Mouse (Mus musculus): ENCODE measurements at regions not wholly inside any gene's neighbourhood (a gene's known extent, or its start where the extent isn't known, plus 50 kb on each side); places are given as distances from the start of the nearest gene placed in this dataset.

DNA sequence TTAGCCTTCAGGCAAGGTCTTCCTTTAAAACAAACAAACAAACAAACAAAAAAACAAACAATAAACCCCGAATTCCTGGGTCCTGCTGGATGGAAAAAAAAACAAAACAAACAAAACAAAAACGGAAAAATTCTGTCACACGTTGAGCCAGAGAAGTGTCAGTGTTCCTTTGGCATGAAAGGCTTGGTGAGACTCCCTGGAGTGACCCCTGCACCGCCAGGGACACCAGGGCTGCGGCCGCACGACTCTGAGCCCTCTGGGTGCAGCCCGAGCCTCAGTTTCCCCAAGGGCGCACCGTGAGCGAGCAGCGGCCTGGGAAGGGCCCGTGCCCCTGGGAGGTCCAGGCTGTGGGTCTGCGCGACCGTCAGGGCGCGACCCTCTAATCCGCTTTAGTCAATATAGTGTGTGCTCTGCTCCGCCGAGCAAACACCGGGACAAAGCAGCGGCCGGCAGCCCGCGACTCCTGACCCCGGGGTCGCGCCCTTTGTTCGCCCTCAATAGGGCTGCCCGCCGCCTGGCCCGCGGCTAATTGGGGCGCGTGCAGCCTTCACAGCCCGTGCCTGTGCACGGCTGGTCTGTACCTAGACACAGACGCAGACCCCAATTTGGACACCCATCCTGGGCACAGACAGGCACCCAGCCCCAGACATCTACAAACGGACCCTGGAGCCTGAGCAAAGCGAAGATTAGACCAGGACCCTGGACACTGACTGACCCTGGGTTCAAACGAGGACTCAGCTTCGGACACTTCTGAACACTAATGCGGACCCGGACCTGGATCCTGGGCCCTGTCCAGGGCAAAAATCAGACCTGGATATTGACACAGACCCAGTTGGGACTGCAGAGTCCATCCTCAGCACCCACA lies 74.0 kb upstream of the Ppara start:
- DNase-seq (ENCODE audit: low spot score in 2 of 2), result no peak

DNA sequence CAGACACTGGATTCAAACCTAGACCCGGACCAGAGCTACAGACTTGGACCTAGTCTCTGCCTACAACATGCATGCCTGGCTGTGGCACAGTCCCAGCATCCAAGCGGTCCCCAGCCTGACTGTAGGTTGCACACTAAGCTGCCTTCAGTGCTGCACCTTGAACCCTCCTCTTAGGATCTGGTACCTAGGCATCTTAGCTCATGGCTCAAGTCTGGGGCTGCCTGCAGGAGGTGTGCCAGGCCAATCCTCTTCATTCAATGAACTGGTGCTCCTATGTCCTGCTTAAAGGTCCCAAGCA lies 73.4 kb upstream of the Ppara start:
- DNase-seq (ENCODE audit: low spot score in 2 of 2), result peak in 1 of 2 experiments; percentile 18

GRCm38 (mm10) chr15:85661771-85662170 lies 73.0 kb upstream of the Ppara start:
- DNase-seq (ENCODE audit: low spot score in 2 of 2), result peak in 1 of 2 experiments; percentile 18

DNA sequence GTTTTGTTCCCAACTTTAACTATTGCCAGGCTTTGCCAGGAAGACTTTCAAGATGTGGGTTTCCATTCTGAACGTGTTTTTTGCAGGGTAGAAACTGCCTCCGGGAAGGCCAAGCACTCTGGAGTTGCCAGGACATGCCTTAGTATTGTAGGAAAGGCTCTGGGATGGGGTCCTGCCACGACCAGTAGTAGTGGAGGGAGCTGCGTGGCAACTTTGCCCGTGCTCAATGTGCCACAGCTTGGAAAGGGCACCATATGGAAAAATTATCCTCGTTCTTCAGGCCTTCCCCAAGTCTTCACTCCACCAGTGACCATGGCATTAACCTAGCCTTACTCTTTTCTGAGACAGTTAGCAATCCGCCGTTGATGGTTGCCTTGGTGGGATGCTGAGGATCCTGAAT lies 72.5 kb upstream of the Ppara start:
- peak in 1 of 2 experiments; percentile 18 for DNase-seq (ENCODE audit: low spot score in 2 of 2)

DNA sequence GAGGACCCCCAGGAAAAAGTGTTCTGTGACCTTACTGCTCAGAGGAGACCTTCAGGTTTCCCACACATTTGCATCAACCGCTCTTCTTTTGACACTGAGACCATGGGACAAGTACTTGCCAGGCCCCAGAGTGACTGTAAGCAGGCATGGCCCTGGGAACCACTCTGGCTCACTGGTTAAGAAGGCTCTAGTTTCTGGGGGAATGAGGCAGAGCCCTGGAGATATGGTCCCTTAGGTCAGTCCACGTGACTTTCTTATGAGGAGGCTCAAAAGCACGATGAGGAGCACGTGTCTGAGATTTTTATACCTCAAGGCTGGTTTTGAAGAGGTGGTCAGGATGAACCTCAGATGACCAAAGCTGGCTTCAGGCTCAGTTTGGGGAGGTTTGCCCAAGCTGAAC lies 72.1 kb upstream of the Ppara start:
- DNase-seq (ENCODE audit: low spot score in 2 of 2), result peak in 1 of 2 experiments; percentile 22

DNA sequence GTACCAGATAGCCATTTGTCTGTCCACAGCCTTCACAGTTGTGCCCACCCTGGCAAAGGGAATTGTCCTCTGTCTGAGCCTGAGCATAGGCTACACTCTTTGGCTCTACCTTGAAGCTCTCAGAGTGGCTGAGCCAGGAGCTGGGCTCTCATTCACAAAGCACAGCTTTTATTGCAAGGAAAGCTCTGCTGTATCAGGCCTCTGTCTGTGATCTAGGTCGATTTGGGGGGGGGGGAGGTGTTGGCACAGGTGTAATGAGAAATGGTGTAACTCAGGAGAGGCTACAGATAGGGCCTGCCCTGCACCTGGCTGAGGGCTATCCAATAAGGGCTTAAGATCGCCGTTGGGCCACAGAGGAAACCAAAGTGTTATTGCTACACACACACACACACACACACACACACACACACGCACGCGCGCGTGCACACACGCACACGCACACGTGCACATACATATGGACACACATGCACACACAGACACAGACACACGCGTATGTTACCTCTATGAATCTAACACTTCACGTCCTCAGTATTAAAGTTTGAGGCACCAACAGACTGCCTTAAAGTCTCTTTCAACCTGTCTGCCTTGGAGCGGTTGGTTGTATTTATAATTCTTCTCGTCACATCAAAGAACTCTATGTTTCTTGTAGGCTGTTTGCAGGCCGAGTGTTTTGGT lies 70.9 kb upstream of the Ppara start:
- no peak for DNase-seq (ENCODE audit: low spot score in 2 of 2)

- DNase-seq (ENCODE audit: low spot score in 2 of 2), result peak in 1 of 2 experiments; percentile 36
These were observed 70.4 kb upstream of the Ppara start for GRCm38 (mm10) chr15:85664432-85664828.

- peak in 1 of 2 experiments; percentile 37 for DNase-seq (ENCODE audit: low spot score in 2 of 2)
These were observed 69.5 kb upstream of the Ppara start for GRCm38 (mm10) chr15:85665181-85665821.

DNA sequence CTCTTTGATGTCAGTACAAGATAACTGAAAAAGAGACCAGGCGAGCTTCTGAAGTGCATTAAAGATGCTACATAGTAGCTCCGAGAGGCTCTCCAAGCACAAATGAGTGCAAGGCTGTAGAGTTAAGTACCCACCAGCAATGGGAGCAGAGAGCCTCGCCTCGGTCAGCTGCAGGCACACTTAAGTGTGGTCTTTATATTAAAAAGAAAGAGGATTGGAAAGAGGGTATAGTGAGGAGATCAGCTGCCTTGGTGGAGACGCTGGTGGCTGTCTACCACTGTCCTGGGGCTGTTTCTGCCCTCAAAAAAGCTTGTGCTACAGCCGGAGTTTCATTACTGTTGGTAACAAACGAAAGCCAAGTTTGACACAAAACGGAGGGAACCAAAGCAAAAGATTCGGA lies 68.3 kb upstream of the Ppara start:
- DNase-seq (ENCODE audit: low spot score in 2 of 2), result no peak

GRCm38 (mm10) chr15:85667381-85667791 lies 67.4 kb upstream of the Ppara start:
- peak in 1 of 2 experiments; percentile 63 for DNase-seq (ENCODE audit: low spot score in 2 of 2)

GRCm38 (mm10) chr15:85667906-85668590 lies 66.7 kb upstream of the Ppara start:
- no peak for DNase-seq (ENCODE audit: low spot score in 2 of 2)

GRCm38 (mm10) chr15:85668871-85669651 lies 65.7 kb upstream of the Ppara start:
- no peak for DNase-seq (ENCODE audit: low spot score in 2 of 2)

GRCm38 (mm10) chr15:85669652-85670175 lies 65.1 kb upstream of the Ppara start:
- DNase-seq (ENCODE audit: low spot score in 2 of 2), result peak; percentile 77 to 85

DNA sequence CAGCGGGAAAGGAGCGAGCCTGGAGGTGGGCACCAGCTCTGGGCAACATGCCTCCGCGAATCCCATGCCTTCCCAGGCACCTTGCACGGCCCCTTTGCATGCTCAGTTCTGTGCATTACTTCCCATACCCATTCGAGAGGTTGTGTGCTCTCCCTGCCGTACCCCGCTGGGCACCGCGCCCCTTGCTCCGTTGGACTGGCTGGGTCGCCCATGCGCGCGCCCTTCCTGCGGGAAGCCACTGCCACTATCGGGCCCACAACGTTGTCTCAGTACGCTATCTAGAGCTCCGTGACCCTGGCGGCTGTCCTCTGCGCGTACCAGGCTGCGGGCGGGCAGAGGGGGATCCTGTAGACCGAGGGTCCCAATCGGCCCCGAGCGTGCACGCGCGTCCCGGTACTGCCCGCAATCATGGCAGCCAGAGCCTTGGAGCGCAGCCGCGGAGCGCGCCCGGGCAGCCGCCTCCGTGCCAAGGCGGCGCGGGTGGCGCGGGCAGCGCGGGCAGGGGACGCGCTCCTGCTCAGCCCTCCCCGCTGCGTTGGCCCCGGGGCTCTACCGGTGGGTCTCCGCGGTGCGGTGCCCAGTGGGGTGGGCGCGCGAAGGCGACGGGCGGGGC lies 64.5 kb upstream of the Ppara start:
- peak in 1 of 2 experiments; percentile 66 for DNase-seq (ENCODE audit: low spot score in 2 of 2)

- peak; percentile 92 to 95 for DNase-seq (ENCODE audit: low spot score in 2 of 2)
These were observed 63.7 kb upstream of the Ppara start for GRCm38 (mm10) chr15:85670789-85671700.

DNA sequence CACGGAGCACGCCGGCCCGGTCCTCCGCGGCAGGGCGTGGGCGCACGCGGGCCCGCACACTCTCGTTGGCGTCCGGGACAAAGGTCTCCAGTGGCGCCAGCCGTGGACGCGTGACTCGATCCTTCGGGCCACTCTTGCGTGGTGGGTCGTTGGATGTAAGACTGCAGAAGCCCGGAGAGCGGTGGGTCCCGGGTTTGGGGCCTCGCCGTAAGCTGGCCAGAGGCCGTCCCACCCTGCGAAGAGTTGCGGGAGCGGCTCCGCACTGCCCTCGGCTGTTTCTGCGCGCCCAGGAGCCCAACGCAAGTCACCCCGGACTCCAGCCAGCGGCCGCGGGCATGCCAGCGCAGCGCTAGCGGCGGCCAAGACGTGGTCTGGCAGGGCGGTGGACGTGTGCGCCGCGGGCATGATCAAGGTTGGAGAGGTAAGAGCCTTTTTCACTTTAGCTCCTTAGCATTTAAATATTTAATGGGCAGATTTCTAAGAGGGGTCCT lies 63.0 kb upstream of the Ppara start:
- DNase-seq (ENCODE audit: low spot score in 2 of 2), result no peak

DNA sequence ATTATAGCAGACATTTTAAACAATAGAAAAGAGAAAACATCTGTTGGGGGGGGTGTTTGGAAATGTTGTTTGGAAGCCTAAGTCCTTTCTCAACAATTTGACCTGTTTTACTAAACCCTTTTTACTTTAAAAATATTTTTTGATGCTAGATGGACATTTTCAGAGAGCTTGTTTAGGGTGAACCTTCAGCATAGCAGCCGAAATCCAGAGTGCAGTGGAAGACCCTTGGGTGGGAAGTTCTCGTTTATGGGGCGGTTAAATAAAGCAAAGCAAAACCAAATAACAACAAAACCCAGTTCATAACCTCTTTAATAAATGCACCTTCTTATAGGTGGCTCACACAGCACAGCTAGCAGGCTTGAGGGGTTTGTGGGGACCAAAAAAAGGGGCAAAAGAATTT lies 62.4 kb upstream of the Ppara start:
- DNase-seq (ENCODE audit: low spot score in 2 of 2), result no peak

DNA sequence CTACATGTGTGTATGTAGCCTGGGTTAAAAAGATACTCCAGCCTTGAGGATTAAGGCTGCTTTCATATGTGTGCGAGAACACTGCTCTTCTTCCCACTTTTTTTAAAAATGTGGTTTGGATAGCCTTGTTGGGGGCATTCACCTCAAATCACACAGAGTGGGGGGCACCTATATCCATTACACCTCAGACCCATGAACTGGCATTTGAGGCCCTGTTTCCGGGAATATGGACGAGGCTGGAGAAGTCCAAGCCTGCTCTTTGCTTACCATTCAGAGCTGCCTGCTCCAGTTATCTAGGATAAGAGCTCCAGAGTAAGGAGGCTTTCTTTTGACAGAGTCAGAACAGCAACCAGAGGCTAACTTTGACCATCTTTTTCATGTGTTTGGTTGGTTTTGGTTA lies 61.9 kb upstream of the Ppara start:
- DNase-seq (ENCODE audit: low spot score in 2 of 2), result no peak

- no peak for DNase-seq (ENCODE audit: low spot score in 2 of 2)
These were observed 61.3 kb upstream of the Ppara start for GRCm38 (mm10) chr15:85673506-85673905.

Data from adrenal gland, adult 18-20 months (tissue).